Mouse (Mus musculus) megakaryocyte-erythroid progenitor cell, adult 5-6 weeks (primary cell): ENCODE data around the gene Efcab3. TPM values are rescaled to one million over a fixed set of nuclear protein-coding genes. Genes with fewer than 3 reads are reported as not detected.

Experiments used
- total RNA-seq, 2 experiments: library from RNA; stranded (forward) in 1 of 2; stranded (reverse) in 1 of 2; fragments of 200-1000, 215-1000 nt in 1 of 2; fragments of >200 nt in 1 of 2; fragmentation: Nextera tagmentation in 1 of 2; gene quantifications; 2 replicates each; pipeline ENCODE4 v1.2.3; 2014 to 2017

The Efcab3 gene
- total RNA-seq, 2 experiments from 2014 or later: not detected

Other genes starting within 250 kb of the Efcab3 start
- gene Mettl2, start 62.8 kb downstream of the Efcab3 start, total RNA-seq (2014; fragmentation: Nextera tagmentation): 44.5 and 60.0 TPM in 2 replicates
- gene Mettl2, start 62.8 kb downstream of the Efcab3 start, total RNA-seq (2017): 28.5 and 30.1 TPM in 2 replicates
- not detected in 2 replicates for gene Gm10842, start 83.3 kb downstream of the Efcab3 start, total RNA-seq (2014; fragmentation: Nextera tagmentation)
- gene Gm10842, start 83.3 kb downstream of the Efcab3 start, total RNA-seq (2017): not detected in 2 replicates
- gene Tlk2, start 115.2 kb downstream of the Efcab3 start, total RNA-seq (2014; fragmentation: Nextera tagmentation): 42.9 and 52.9 TPM in 2 replicates
- gene Tlk2, start 115.2 kb downstream of the Efcab3 start, total RNA-seq (2017): 87.4 and 94.0 TPM in 2 replicates
- not detected in 2 replicates for gene Mrc2, start 229.1 kb downstream of the Efcab3 start, total RNA-seq (2014; fragmentation: Nextera tagmentation)
- gene Mrc2, start 229.1 kb downstream of the Efcab3 start, total RNA-seq (2017): not detected in 2 replicates